Mouse (Mus musculus): ENCODE results near the gene Vtcn1.

- TF ChIP-seq CTCF (IDR thresholded peaks at IDR 0.05; ENCODE audit: low read depth) (no peak), EP300 (IDR thresholded peaks at IDR 0.05; ENCODE audit: low read depth) (no peak)
Observed at GRCm38 (mm10) chr3:100825225-100825965, at the start of gene Vtcn1.
